Mouse (Mus musculus): Measurements from ENCODE around the gene Trp73.

DNA sequence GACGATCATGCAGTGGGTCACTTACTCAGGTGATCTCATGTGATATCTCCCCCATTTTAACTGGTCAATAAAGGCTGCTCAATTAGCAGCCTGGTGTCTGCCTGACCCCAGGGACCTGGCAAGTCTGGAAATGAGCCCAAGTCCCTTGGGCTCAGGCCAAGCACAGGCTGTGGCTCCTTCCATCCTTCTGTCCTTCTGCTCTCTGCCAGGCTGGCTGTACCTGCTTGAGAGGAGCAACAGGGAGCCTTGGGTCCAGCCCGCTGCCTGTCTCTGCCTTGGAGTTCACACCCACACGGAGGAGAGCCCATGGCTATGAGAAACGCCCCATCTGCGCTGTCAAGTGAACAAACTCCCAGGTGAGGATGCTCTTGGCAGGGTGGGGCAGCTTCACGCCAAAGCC, 43.9 kb downstream of the Trp73 start:
- no peak for TF ChIP-seq POLR2A (IDR thresholded peaks at IDR 0.05; ENCODE audit: insufficient read depth, low read depth, low read length)
- no peak for TF ChIP-seq CTCF (IDR thresholded peaks at IDR 0.05; ENCODE audit: insufficient read depth, low read depth, low read length)

All from olfactory bulb, adult 2 months (tissue).